Mouse (Mus musculus) megakaryocyte, embryonic 14.5 days (primary cell): ENCODE results near the gene Cpa4. TPM values are rescaled to one million over a fixed set of nuclear protein-coding genes. Genes with fewer than 3 reads are reported as not detected.

Source experiments
- H3K27me3 ChIP-seq: replicated peaks from 2 replicates; pipeline ENCODE3; 2012; ENCODE audit warnings: inconsistent platforms
- H3K36me3 ChIP-seq: replicated peaks from 2 replicates; pipeline ENCODE3; 2012; ENCODE audit warnings: low read length, inconsistent platforms, mixed read lengths
- H3K4me1 ChIP-seq: 2 replicates; pipeline ENCODE4 v1.6.1; 2012; ENCODE audit warnings: inconsistent platforms
- H3K4me3 ChIP-seq: replicated peaks from 2 replicates; pipeline ENCODE3; 2012; ENCODE audit warnings: moderate library complexity, mild to moderate bottlenecking, inconsistent platforms
- H3K9me3 ChIP-seq: 2 replicates; pipeline ENCODE4 v1.6.1; 2012; ENCODE audit warnings: inconsistent platforms
- FLI1 ChIP-seq: IDR thresholded peaks from 2 replicates; pipeline ENCODE4 v1.6.1; 2012; ENCODE audit warnings: low read length, inconsistent platforms, mixed read lengths
- GATA1 ChIP-seq: IDR thresholded peaks from 3 replicates; pipeline ENCODE4 v1.6.1; 2012; ENCODE audit warnings: mixed read lengths, low read length, inconsistent platforms, borderline replicate concordance
- polyA plus RNA-seq: library from polyadenylated mRNA; stranded (reverse); fragments of >175 nt; gene quantifications from 2 replicates; pipeline ENCODE4 v1.2.3, GENCODE M21; 2012; ENCODE audit warnings: low replicate concordance; ENCODE audit not compliant: insufficient read depth

The Cpa4 gene
- polyA plus RNA-seq, 1 experiment: not detected

DNA sequence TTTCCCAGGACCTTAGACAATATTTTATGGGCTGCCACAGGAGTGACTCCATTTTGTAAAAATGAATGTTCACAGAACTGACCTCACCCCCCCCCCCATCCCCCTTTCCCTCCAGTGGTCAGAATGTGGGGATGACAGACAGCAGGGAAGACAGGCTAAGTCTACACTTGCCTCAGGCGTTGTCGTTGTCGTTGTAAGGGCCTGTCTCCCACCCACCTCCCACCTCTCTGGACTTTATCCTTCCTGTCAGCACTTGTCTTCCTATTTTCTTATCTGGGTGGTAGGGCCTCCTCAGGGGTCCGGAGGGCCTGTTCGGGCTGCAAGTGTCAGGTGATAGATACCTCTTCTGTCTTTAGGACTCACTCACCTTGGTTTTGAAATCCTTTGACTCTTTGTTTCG lies 25.9 kb upstream of the Cpa4 start:
- TF ChIP-seq FLI1 (no peak), GATA1 (no peak)
- Histone ChIP-seq H3K9me3 (peaks cover 5% of the 10 kb centered on the region; the same call in 1 of the 2 replicates), H3K27me3 (peaks cover 62% of the 10 kb centered on the region), H3K36me3 (no peaks in the 10 kb centered on the region), H3K4me1 (peaks cover 5% of the 10 kb centered on the region; the same call in 1 of the 2 replicates), H3K4me3 (no peak overlapping the region)

DNA sequence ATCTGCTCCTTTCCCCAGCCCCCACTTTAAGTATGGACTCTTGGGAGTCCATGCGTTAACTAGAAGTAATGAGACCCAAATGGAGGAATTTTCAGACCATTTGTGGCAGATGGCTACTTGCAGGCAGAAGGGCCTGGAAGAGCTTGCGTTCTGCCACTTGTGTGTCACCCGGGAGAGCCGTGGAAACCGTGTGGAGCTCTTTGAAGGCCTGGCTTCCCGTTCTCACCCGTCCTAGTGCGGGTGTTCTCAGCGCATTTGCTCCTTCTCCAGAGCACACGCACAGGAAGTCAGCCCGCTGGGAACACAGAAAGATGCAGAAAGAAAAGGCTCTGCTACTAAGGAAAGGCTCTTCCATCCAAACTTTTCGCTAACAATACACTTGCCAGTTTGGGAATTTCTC lies 25.1 kb upstream of the Cpa4 start:
- H3K27me3 ChIP-seq: peaks cover 64% of the 10 kb centered on the region
- H3K4me3 ChIP-seq: no peak overlapping the region
- peaks cover 8% of the 10 kb centered on the region; the same call in 1 of the 2 replicates for H3K4me1 ChIP-seq
- no peaks in the 10 kb centered on the region for H3K36me3 ChIP-seq
- no peak for TF ChIP-seq FLI1
- no peak for TF ChIP-seq GATA1
- peaks cover 5% of the 10 kb centered on the region; the same call in 1 of the 2 replicates for H3K9me3 ChIP-seq

DNA sequence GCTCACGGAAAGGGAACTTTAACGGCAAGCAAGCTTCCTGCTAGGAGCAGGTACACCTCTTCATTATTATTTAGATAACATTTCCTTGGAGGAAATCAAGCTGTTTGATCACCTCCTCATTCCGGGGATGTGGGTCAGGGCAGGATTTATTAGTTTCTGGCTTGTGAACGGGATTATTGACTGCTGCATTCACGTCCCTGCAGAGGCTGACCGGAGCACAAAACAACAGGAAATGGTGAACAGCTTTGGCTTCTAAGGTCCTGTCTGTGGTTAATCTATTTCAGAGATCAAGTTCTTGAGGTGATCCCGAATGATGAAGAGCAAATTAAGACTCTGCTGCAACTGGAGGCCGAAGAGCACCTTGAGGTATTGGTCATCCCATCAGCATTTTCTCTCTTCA lies 24.3 kb upstream of the Cpa4 start:
- peaks cover 61% of the 10 kb centered on the region for H3K27me3 ChIP-seq
- no peak for TF ChIP-seq GATA1
- TF ChIP-seq FLI1: no peak

DNA sequence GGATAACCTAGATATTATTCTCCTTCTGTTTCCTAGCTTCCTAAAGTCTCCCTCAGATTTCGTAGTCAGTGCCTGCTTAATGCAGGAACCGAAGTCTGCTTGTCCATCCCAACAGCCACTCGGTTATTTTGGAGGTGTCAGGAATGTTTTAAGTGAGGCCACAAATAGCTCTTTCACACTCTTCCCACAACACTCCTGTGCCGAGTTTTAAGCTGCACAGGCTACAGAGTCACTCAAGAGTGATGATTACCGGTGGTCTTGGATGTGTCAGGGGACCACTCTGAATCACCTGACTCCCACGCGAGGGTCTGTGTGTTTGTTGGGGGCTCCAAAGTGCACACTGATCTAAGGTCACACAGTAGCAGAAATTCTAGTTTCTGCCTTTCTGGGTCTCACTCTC lies 22.5 kb upstream of the Cpa4 start:
- Histone ChIP-seq H3K4me1 (peaks cover 11% of the 10 kb centered on the region; the same call in 1 of the 2 replicates), H3K9me3 (0 out of 2 replicates have a peak, but pooled peaks cover 5% of the 10 kb centered on the region), H3K36me3 (no peaks in the 10 kb centered on the region), H3K4me3 (no peak overlapping the region), H3K27me3 (peaks cover 66% of the 10 kb centered on the region)
- no peak for TF ChIP-seq FLI1
- TF ChIP-seq GATA1: no peak

More for the DNA sequence above, 24.3 kb upstream of the Cpa4 start:
- Histone ChIP-seq H3K9me3 (peaks cover 5% of the 10 kb centered on the region; the same call in 1 of the 2 replicates), H3K4me3 (no peak overlapping the region), H3K4me1 (peaks cover 8% of the 10 kb centered on the region; the same call in 1 of the 2 replicates), H3K36me3 (no peaks in the 10 kb centered on the region)

DNA sequence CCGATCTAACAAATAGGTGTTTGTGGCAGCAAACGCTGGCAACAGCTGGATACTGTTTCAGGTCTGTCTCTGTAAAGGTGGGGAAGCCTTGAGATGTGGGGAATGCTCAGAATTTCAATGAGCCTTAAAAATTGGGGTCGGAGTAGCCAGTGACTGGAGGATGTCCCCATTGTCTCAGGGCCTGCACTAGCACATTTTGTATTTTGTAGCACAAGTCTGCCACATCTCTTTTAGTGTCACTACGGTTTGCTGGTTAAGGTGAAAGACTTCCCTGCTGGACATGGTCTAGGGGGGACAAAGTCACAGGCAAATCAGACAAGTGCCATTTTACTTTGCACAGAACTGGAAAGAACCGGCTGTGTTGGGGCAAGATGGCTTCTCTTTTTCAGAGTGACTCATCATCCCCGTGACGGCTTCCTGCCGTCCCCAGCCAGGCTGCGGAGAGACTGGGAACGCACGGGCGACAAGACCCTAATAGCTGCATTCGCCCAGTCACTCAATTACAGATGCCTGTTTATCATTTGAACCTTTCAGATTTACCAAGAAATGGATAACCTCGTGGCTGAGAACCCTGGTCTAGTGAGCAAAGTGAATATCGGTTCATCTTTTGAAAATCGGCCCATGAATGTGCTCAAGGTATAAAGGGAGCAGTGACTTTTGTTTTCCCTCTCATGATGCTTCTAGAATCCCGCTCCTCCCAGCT lies 21.4 kb upstream of the Cpa4 start:
- peaks cover 63% of the 10 kb centered on the region for H3K27me3 ChIP-seq
- no peaks in the 10 kb centered on the region for H3K36me3 ChIP-seq
- H3K4me1 ChIP-seq: peaks cover 18% of the 10 kb centered on the region; the same call in 1 of the 2 replicates
- H3K9me3 ChIP-seq: 0 out of 2 replicates have a peak, but pooled peaks cover 5% of the 10 kb centered on the region
- TF ChIP-seq GATA1 (no peak), FLI1 (no peak)
- peak overlapping the region; percentile 79 for H3K4me3 ChIP-seq

GRCm38 (mm10) chr6:30547274-30547645 lies 20.9 kb upstream of the Cpa4 start:
- peaks cover 63% of the 10 kb centered on the region for H3K27me3 ChIP-seq
- peak overlapping the region; percentile 79 for H3K4me3 ChIP-seq

GRCm38 (mm10) chr6:30547656-30548306 lies 20.4 kb upstream of the Cpa4 start:
- Histone ChIP-seq H3K4me3 (no peak overlapping the region), H3K9me3 (0 out of 2 replicates have a peak, but pooled peaks cover 5% of the 10 kb centered on the region), H3K27me3 (peaks cover 61% of the 10 kb centered on the region), H3K4me1 (peaks cover 22% of the 10 kb centered on the region; the same call in 1 of the 2 replicates), H3K36me3 (no peaks in the 10 kb centered on the region)
- TF ChIP-seq FLI1 (no peak), GATA1 (no peak)

More at GRCm38 (mm10) chr6:30547274-30547645, 20.9 kb upstream of the Cpa4 start:
- Histone ChIP-seq H3K9me3 (0 out of 2 replicates have a peak, but pooled peaks cover 5% of the 10 kb centered on the region), H3K36me3 (no peaks in the 10 kb centered on the region), H3K4me1 (peaks cover 22% of the 10 kb centered on the region; the same call in 1 of the 2 replicates)
- TF ChIP-seq FLI1 (no peak), GATA1 (no peak)

DNA sequence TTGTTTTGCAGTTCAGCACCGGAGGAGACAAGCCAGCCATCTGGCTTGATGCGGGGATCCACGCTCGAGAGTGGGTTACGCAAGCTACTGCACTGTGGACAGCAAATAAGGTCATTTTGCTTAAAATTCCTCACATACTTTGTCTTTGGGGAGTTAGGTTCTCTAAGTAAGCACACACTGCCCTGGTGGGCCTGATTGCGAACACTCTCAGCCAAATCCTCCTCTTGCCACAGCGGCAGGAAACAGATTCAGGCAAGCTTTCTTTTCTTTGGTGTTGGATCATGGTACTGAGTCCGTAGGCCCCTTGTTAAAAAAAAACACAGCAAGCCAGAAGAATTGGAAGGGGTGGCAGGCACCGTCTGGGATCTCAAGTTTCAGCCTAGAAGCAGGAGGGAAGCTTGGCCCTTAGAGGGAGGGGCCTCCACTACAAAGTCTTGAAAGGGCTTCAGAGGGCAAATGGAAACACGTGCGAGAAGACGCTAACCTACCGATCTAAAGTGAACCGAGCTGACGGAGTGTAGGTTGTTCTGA lies 18.9 kb upstream of the Cpa4 start:
- peaks cover 58% of the 10 kb centered on the region for H3K27me3 ChIP-seq
- H3K9me3 ChIP-seq: 0 out of 2 replicates have a peak, but pooled peaks cover 5% of the 10 kb centered on the region
- no peaks in the 10 kb centered on the region for H3K36me3 ChIP-seq
- H3K4me3 ChIP-seq: no peak overlapping the region
- H3K4me1 ChIP-seq: peaks cover 22% of the 10 kb centered on the region; the same call in 1 of the 2 replicates
- TF ChIP-seq FLI1 (no peak), GATA1 (no peak)

DNA sequence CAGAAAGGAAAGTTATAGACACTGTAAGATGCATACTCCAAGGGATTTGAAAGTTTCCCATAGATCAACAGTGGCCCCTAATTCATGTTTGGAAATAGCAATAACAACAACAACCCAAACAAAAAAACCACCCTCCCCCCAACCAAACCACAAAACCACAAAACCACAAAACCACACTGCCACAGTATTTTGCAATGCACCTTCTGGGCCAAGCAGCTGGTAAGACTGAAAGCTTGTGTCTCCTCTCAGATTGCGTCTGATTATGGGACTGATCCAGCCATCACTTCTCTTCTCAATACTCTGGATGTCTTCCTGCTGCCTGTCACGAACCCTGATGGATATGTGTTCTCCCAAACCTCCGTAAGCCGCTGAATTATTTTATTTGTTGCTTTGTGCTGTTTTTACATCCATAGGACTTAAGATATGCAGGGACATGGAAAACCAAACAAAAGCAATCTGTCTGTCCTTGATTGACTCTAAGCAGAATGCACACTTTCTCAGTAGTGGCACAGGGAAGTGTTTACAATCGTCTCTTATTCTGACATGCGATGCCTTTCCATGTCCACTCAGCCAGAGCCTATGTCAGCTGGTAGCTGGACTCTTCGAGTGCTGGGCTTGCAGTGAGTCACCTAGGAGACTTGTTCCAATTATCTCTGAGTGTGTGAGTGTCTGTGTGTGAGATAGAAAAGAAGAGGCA lies 17.5 kb upstream of the Cpa4 start:
- Histone ChIP-seq H3K9me3 (0 out of 2 replicates have a peak, but pooled peaks cover 5% of the 10 kb centered on the region), H3K4me1 (peaks cover 22% of the 10 kb centered on the region; the same call in 1 of the 2 replicates), H3K27me3 (peaks cover 55% of the 10 kb centered on the region), H3K4me3 (peak overlapping the region; percentile 2), H3K36me3 (no peaks in the 10 kb centered on the region)
- no peak for TF ChIP-seq GATA1
- no peak for TF ChIP-seq FLI1
